Mouse (Mus musculus) mouse embryonic stem cell (cell line): ENCODE data around the gene Foxa2.

Experiments
- in situ Hi-C, 2 experiments: fragments of 300-500 bp; cut with MboI; formaldehyde crosslinking; loops; 1 replicate in 1 of 2; 3 replicates in 1 of 2; pipeline ENCODE4 v1.14.3; 2019 to 2020; ENCODE audit warnings: low sequenced_read_pairs in 2 of 2, low pct_unique_long_range_greater_than_20kb in 1 of 2, mixed read lengths in 1 of 2; ENCODE audit not compliant: unreplicated experiment in 1 of 2

The Foxa2 gene

GRCm38 (mm10) chr2:148021919-148022570 lies 24.7 kb downstream of the Foxa2 start:
- in situ Hi-C loops: no loop called here

- in situ Hi-C loops: no loop called here
Measured at GRCm38 (mm10) chr2:148021016-148021415, 25.8 kb downstream of the Foxa2 start.

GRCm38 (mm10) chr2:148020125-148020524 lies 26.6 kb downstream of the Foxa2 start:
- in situ Hi-C loops: no loop called here

- in situ Hi-C loops: no loop called here
Measured at GRCm38 (mm10) chr2:148017782-148018690, 28.7 kb downstream of the Foxa2 start.

DNA sequence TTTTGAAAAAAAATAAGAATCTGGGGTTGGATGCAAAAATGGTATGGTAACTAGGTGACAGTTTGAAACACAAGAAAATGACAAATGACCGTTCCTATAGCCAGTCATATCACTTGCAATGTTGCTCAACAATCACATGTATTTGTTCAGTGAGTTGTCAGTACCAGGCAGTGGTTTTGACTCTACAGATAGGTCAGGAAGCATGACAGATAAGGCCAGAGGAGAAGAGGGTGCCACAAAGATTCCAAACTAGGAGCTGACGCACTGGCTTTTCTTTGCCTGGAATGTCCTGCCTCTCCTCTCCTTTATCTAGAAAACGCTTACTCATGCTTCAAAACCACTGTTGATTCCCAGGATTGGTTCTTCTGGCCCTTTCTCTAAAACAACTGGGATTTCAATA lies 33.4 kb downstream of the Foxa2 start:
- in situ Hi-C loops: no loop called here

- in situ Hi-C loops: no loop called here
Measured at GRCm38 (mm10) chr2:148009049-148009448, 37.7 kb downstream of the Foxa2 start.

DNA sequence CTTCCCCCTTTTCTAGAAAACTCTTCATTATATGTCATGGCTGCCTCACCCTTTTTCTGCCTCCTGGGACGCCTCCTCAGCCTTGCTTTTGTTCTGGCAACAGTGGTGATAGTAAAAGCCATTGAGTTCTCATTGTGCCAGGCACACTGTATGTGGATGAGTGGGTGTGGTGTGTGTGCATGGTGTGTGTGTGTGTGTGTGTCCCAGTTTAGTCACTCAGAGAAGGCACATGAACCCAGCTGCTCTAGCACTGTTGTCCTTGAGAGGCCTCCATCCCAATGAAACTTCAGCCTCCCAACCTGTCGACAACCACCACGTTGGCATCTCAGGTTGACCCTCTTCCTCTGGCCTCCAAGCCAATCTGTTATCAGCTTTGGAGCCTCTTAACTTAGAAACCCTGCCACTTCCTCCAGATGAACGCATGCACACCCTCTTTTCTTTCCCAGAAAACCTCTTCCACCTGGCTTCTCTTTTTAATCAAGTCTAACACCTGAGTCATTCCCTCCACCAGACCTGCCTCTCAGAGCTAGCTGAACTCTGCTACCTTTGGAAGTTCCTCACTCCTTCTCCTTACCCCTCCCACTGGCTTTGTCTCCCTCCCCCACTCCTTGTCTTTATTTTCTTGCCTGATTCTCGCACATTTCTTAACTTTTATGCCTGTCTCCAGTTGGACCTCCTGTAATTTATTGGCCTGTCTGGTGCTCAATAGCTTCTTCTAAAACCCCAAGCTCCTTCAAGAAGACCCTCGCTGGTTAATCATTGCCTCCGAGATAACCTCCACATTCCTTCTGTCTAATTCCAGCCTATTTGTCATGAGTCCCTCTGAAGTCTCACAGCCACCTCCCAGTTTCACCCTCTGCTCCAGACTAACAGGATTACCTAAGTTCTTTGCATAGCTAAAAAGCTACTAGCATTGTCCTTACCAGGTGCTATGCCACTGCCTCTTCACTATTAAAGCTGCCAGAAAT lies 41.9 kb downstream of the Foxa2 start:
- in situ Hi-C loops: no loop called here

DNA sequence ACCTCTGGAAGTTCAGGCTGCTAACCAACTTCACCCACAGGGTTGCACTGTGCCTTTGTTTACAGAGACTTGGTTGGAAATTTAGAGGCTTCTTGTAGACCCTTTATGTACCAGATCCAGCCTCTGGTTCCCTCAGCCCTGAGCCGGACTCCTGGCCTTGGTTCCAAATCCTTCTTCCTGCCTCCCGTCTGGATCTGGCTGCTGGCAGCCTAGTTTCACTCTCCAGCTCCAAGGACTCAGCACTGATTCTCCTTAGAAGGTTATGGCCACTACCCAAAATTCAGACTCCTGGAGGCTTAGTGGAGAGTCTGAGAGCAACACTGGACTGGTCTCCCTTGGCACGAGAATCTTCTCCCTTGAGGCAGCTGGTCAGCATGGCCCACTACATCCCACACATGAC lies 43.3 kb downstream of the Foxa2 start:
- in situ Hi-C loops: no loop called here

- in situ Hi-C loops: no loop called here
Measured at GRCm38 (mm10) chr2:147998206-147998966, 48.4 kb downstream of the Foxa2 start.

DNA sequence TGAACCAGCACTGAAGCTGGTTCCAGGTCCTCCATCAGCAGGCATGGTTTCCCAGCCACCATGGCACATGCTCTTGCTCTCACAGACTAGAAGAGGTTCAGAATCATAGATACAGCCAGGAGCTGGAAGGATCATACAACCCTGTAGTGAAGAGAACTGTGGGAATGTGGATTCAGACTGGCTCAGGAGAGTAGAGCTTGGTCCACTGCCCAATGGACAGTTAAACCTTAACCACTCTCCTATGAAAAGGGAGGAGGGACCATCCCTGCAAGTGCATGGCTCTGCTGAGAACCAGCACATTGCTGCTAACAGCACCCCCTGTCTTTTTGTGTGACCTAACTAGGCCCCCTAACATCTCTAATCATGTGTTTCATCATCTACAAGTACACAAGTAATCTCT lies 50.0 kb downstream of the Foxa2 start:
- in situ Hi-C loops: no loop called here

DNA sequence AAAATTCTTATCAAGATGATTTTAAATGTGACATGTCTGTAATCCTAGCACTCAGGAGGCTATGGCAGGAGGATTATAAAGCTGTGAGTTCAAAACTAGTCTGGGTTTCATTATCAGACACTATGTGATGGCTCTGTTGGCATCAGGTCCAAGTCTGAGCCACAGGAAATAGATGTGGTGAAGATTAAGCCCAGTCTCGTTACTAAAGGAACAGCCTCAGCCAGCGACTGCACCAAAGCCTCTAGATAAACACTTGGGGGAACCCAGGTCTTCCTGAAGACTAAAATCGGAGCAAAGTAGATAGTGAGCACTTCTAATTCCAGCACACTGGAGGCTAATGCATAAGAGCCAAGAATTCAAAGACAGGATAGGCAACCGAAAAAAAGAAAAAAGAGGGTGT lies 52.9 kb downstream of the Foxa2 start:
- in situ Hi-C loops: no loop called here

DNA sequence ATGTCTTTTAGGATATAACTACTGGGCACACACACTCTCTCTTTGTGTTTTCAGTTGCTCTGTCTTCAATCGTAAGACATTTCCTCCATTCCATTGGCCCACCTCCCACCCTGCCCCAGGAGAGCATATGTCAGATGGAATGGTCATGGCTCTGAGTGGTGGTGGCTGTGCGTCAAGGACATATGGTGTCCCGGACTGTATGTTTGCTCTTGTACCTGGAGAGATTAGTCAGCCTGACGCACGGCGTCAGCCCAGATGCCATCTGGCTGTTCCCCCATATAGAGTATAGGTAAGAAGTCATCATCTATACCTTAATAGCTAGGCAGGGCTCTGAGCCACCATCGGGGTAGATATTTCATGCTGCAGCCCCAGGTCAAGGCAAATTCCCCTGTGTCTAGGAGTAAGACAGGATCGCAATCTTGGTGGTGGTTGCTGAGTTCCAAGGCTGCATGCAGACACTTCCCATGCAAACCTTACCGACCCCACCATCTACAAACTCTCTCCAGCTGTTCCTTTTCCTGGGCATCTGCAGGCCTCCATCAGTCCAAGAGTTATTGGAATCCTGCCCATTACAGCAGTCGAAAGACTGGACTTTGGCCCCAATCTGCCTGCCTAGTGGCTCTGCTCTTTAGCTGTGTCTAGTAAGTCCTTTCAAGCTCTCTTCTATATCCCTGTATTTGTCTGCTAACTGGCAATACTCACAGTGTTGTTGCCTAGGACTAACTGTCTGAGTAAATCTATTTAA lies 53.7 kb downstream of the Foxa2 start:
- in situ Hi-C loops: no loop called here
